Mouse (Mus musculus) duodenum, adult 2 months (tissue): ENCODE results near the gene Fgf14. TPM values are rescaled to one million over a fixed set of nuclear protein-coding genes. Genes with fewer than 3 reads are reported as not detected.

Source experiments
- polyA plus RNA-seq: library from polyadenylated mRNA; depleted of rRNA; stranded (reverse); fragments of >200 nt; gene quantifications from 2 replicates; pipeline ENCODE4 v1.2.3, GENCODE M21; 2012; ENCODE audit warnings: low replicate concordance; rRNA removed

Fgf14 gene
- 0.11 TPM in 1 of 2 replicates, not detected in the other for polyA plus RNA-seq

GRCm38 (mm10) chr14:124676506-124677177 lies at the start of gene Fgf14:
Gene Fgf14, minus strand, starts transcription at chr14:124677127.

